Mouse (Mus musculus): ENCODE data around the gene Aspg.

- no peak for TF ChIP-seq GATA1 (IDR thresholded peaks at IDR 0.05; ENCODE audit: low read length)
- TF ChIP-seq TAL1 (IDR thresholded peaks at IDR 0.05; ENCODE audit: low read length) = no peak
Observed at GRCm38 (mm10) chr12:112172214-112172613, 65.7 kb downstream of the Aspg start.
